35 mouse cellular contexts compared by ENCODE assay signal in genomic region chr3:107239607-107240006, GRCm38 (mm10). TPM values are rescaled to one million over a fixed set of nuclear protein-coding genes. Genes with fewer than 3 reads are reported as not detected.
"Had no signal": no experiment of that assay in that cellular context is flagged by ENCODE, and none has a peak within 500 bp of the region (broad histone marks: within the 10 kb centered on the region; RNA-seq: fewer than 3 reads in every experiment).

Gene Prok1, minus strand, starts transcription at chr3:107239707.

- H3K36me3 ChIP-seq: embryonic facial prominence, embryonic 10.5 days; embryonic facial prominence, embryonic 12.5 days; embryonic facial prominence, embryonic 13.5 days; embryonic facial prominence, embryonic 15.5 days; forebrain, embryonic 10.5 days; forebrain, embryonic 12.5 days; forebrain, embryonic 15.5 days had no signal

- H3K4me3 ChIP-seq: embryonic facial prominence, embryonic 10.5 days; embryonic facial prominence, embryonic 12.5 days; embryonic facial prominence, embryonic 13.5 days; embryonic facial prominence, embryonic 15.5 days; erythroblast, embryonic 14.5 days; forebrain, embryonic 10.5 days; forebrain, embryonic 12.5 days; forebrain, embryonic 13.5 days; forebrain, embryonic 15.5 days; gastrocnemius, adult 2 months had no signal

- H3K9ac ChIP-seq: embryonic facial prominence, embryonic 12.5 days; embryonic facial prominence, embryonic 13.5 days; embryonic facial prominence, embryonic 15.5 days; forebrain, embryonic 12.5 days; forebrain, embryonic 13.5 days; forebrain, embryonic 15.5 days; forebrain, postnatal 0 days had no signal

- H3K27ac ChIP-seq: embryonic facial prominence, embryonic 10.5 days; embryonic facial prominence, embryonic 12.5 days; embryonic facial prominence, embryonic 13.5 days; embryonic facial prominence, embryonic 15.5 days; forebrain, embryonic 10.5 days; forebrain, embryonic 12.5 days; forebrain, embryonic 13.5 days; forebrain, embryonic 15.5 days; gastrocnemius, adult 2 months had no signal

- H3K4me1 ChIP-seq: embryonic facial prominence, embryonic 12.5 days; embryonic facial prominence, embryonic 15.5 days had no signal

- H3K9me3 ChIP-seq: embryonic facial prominence, embryonic 10.5 days; embryonic facial prominence, embryonic 12.5 days; embryonic facial prominence, embryonic 13.5 days; embryonic facial prominence, embryonic 15.5 days; forebrain, embryonic 10.5 days; forebrain, embryonic 12.5 days; forebrain, embryonic 13.5 days; forebrain, embryonic 15.5 days had no signal

- H3K4me2 ChIP-seq: embryonic facial prominence, embryonic 12.5 days; embryonic facial prominence, embryonic 13.5 days; embryonic facial prominence, embryonic 15.5 days; forebrain, embryonic 12.5 days; forebrain, embryonic 13.5 days; forebrain, embryonic 15.5 days had no signal

- H3K27me3 ChIP-seq: embryonic facial prominence, embryonic 12.5 days; embryonic facial prominence, embryonic 13.5 days; embryonic facial prominence, embryonic 15.5 days; forebrain, embryonic 15.5 days had no signal

- DNase-seq: cerebellum, adult 18-20 months; cerebellum, adult 2 months; cerebellum, adult 8-10 months; cerebellum, adult 9-10 months; cerebellum, adult 9-11 months; cerebellum, postnatal 10 days; cerebellum, postnatal 14 days; cerebellum, postnatal 25 days; cerebellum, postnatal 36 days; embryo, embryonic 11 days; forebrain, postnatal 0 days; gastrocnemius, adult 2 months; gastrocnemius, postnatal 10 days; gastrocnemius, postnatal 14 days; gastrocnemius, postnatal 25 days; gastrocnemius, postnatal 36 days; heart, adult 11 months had no signal

- ATAC-seq: forebrain, embryonic 13.5 days; forebrain, embryonic 14.5 days; forebrain, embryonic 15.5 days; forebrain, embryonic 16.5 days; forebrain, postnatal 0 days had no signal

RNA-seq across cellular contexts. Expression of gene Prok1, which starts in this region (rescaled TPM):
- total RNA-seq: common myeloid progenitor, adult 5-6 weeks; forebrain, postnatal 0 days; gastrocnemius, adult 18-20 months; gastrocnemius, adult 2 months; gastrocnemius, adult 8-10 months; gastrocnemius, postnatal 14 days; gastrocnemius, postnatal 25 days; gastrocnemius, postnatal 36 days; granulocyte monocyte progenitor cell, adult 5-6 weeks had no signal
- polyA plus RNA-seq: embryonic facial prominence, embryonic 10.5 days; embryonic facial prominence, embryonic 11.5 days; embryonic facial prominence, embryonic 12.5 days; embryonic facial prominence, embryonic 14.5 days; embryonic facial prominence, embryonic 15.5 days; erythroblast, embryonic 14.5 days; forebrain, embryonic 10.5 days; forebrain, embryonic 11.5 days; forebrain, embryonic 12.5 days; forebrain, embryonic 13.5 days; forebrain, embryonic 14.5 days; forebrain, embryonic 15.5 days had no signal
